In the genomic region with DNA sequence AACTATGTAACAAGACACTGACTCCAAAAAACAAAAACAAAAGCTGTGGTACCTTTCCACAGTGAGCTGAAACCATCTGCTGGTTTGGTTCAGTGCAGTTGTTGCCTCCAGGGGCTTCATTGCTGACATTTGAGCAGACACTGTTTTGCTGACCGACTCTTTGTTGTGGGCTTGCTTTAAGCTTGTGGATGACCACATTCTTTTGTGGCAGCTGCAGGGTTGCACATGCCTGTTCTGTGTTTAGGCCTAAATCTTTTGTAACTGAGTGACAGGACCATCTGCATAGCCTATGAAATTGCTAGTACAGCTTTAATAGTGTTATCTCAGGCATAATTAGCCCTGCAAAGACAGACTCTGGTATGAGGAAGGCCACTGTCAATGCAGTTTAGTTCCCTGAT, we compare ENCODE assay signal across 11 mouse cellular contexts. TPM values are rescaled to one million over a fixed set of nuclear protein-coding genes. Genes with fewer than 3 reads are reported as not detected.
DNase-seq lines count a peak whose midpoint lies in the region; ATAC-seq and TF ChIP-seq lines count a peak whose summit lies in the region.
"Had no signal": no experiment of that assay in that cellular context is flagged by ENCODE, and none has a peak within 500 bp of the region (broad histone marks: within the 10 kb centered on the region; RNA-seq: fewer than 3 reads in every experiment).

No protein-coding gene starts in this region.

- no peak overlapping the region for H3K4me2 ChIP-seq in heart, embryonic 15.5 days
- H3K4me2 ChIP-seq in heart, embryonic 12.5 days = no peak overlapping the region
- H3K4me2 ChIP-seq in neural tube, embryonic 13.5 days = no peak overlapping the region
- H3K4me2 ChIP-seq in forebrain, embryonic 16.5 days (ENCODE audit: low read length) = no peak overlapping the region
- peak overlapping the region; percentile 70 for H3K4me2 ChIP-seq in myocyte (ENCODE audit: low read depth)
- H3K4me2 ChIP-seq: stomach, embryonic 15.5 days had no signal

- peak; percentile 23; the same call in 1 of the 2 replicates for ATAC-seq in heart, embryonic 15.5 days (replicated peaks; ENCODE audit: insufficient number of reproducible peaks, insufficient read depth, low FRiP score, low read depth)
- ATAC-seq in heart, embryonic 12.5 days (ENCODE audit: insufficient number of reproducible peaks, low FRiP score) = no peak
- 0 out of 2 replicates have a peak, but pooled peaks have one; percentile 32 for ATAC-seq in neural tube, embryonic 13.5 days (ENCODE audit: low read depth)
- ATAC-seq in forebrain, embryonic 16.5 days = peak; percentile 72

- H3K9ac ChIP-seq in heart, embryonic 15.5 days = no peak overlapping the region
- no peak overlapping the region for H3K9ac ChIP-seq in heart, embryonic 12.5 days
- no peak overlapping the region for H3K9ac ChIP-seq in neural tube, embryonic 13.5 days
- H3K9ac ChIP-seq in forebrain, embryonic 16.5 days (replicated peaks; ENCODE audit: low read depth, low read length) = no peak overlapping the region
- H3K9ac ChIP-seq: liver, embryonic 14.5 days; stomach, embryonic 15.5 days had no signal

- no peaks in the 10 kb centered on the region for H3K27me3 ChIP-seq in heart, embryonic 15.5 days
- H3K27me3 ChIP-seq in heart, embryonic 12.5 days (replicated peaks) = no peaks in the 10 kb centered on the region
- H3K27me3 ChIP-seq in neural tube, embryonic 13.5 days = no peaks in the 10 kb centered on the region
- no peaks in the 10 kb centered on the region for H3K27me3 ChIP-seq in forebrain, embryonic 16.5 days (replicated peaks; ENCODE audit: control insufficient read depth, insufficient read depth, low read length)
- H3K27me3 ChIP-seq in myocyte (ENCODE audit: control insufficient read depth, insufficient read depth, insufficient read length) = no peaks in the 10 kb centered on the region
- H3K27me3 ChIP-seq: stomach, embryonic 15.5 days had no signal

- no peak for TF ChIP-seq POLR2A in myocyte (IDR thresholded peaks at IDR 0.05; ENCODE audit: insufficient read length, low read depth)

- 34% methylated on average over 1 of the region's 1 CpGs for whole genome bisulfite sequencing in heart, embryonic 15.5 days
- 48% methylated on average over 1 of the region's 1 CpGs for WGBS in heart, embryonic 12.5 days
- WGBS in neural tube, embryonic 13.5 days = 56% methylated on average over 1 of the region's 1 CpGs
- 32% methylated on average over 1 of the region's 1 CpGs for WGBS in forebrain, embryonic 16.5 days

- H3K4me1 ChIP-seq in heart, embryonic 15.5 days (replicated peaks) = peaks cover 15% of the 10 kb centered on the region
- H3K4me1 ChIP-seq in heart, embryonic 12.5 days (replicated peaks) = peaks cover 16% of the 10 kb centered on the region; the same call in 1 of the 2 replicates
- no peaks in the 10 kb centered on the region for H3K4me1 ChIP-seq in neural tube, embryonic 13.5 days (replicated peaks)
- peaks cover 15% of the 10 kb centered on the region for H3K4me1 ChIP-seq in forebrain, embryonic 16.5 days (replicated peaks; ENCODE audit: control insufficient read depth, insufficient read depth, low read length)
- H3K4me1 ChIP-seq: stomach, embryonic 15.5 days had no signal

- 0 out of 2 replicates have a peak overlapping the region, but pooled peaks have one; percentile 7 for H3K27ac ChIP-seq in heart, embryonic 15.5 days
- H3K27ac ChIP-seq in heart, embryonic 12.5 days (ENCODE audit: poor library complexity, severe bottlenecking) = no peak overlapping the region
- H3K27ac ChIP-seq in neural tube, embryonic 13.5 days (replicated peaks) = no peak overlapping the region
- H3K27ac ChIP-seq in forebrain, embryonic 16.5 days (ENCODE audit: low read length) = peak overlapping the region; percentile 34
- H3K27ac ChIP-seq: liver, embryonic 14.5 days had no signal

- DNase-seq in neural tube, embryonic 10.5 days (ENCODE audit: extremely low spot score, low spot score) = no peak
- no peak for DNase-seq in urinary bladder, postnatal 36 days (ENCODE audit: low spot score in 2 of 2)
- no peak for DNase-seq in left cerebral cortex, postnatal 36 days (ENCODE audit: low spot score in 2 of 2)
- DNase-seq: cerebellum, adult 11-12 months had no signal

- intact Hi-C loops in left cerebral cortex, postnatal 36 days (cut with DNase I) = no loop called here

- H3ac ChIP-seq in myocyte (ENCODE audit: control insufficient read depth, insufficient read length) = no peak overlapping the region

- H3K36me3 ChIP-seq in heart, embryonic 15.5 days = peaks cover 14% of the 10 kb centered on the region
- H3K36me3 ChIP-seq in heart, embryonic 12.5 days = peaks cover 31% of the 10 kb centered on the region
- 0 out of 2 replicates have a peak, but pooled peaks cover 3% of the 10 kb centered on the region for H3K36me3 ChIP-seq in neural tube, embryonic 13.5 days
- H3K36me3 ChIP-seq in forebrain, embryonic 16.5 days (ENCODE audit: control insufficient read depth, insufficient read depth) = no peaks in the 10 kb centered on the region
- peaks cover 9% of the 10 kb centered on the region for H3K36me3 ChIP-seq in myocyte (ENCODE audit: control insufficient read depth, insufficient read depth)

- no peak overlapping the region for H3K4me3 ChIP-seq in heart, embryonic 15.5 days
- H3K4me3 ChIP-seq in heart, embryonic 12.5 days = no peak overlapping the region
- no peak overlapping the region for H3K4me3 ChIP-seq in neural tube, embryonic 13.5 days
- H3K4me3 ChIP-seq in forebrain, embryonic 16.5 days (replicated peaks; ENCODE audit: low read length) = no peak overlapping the region
- H3K4me3 ChIP-seq in myocyte = no peak overlapping the region
- H3K4me3 ChIP-seq: stomach, embryonic 15.5 days had no signal

- H3K79me2 ChIP-seq in myocyte (ENCODE audit: control insufficient read depth, insufficient read depth) = peaks cover 8% of the 10 kb centered on the region

- H3K9me3 ChIP-seq in heart, embryonic 15.5 days (replicated peaks) = no peaks in the 10 kb centered on the region
- no peaks in the 10 kb centered on the region for H3K9me3 ChIP-seq in heart, embryonic 12.5 days (replicated peaks)
- no peaks in the 10 kb centered on the region for H3K9me3 ChIP-seq in neural tube, embryonic 13.5 days
- no peaks in the 10 kb centered on the region for H3K9me3 ChIP-seq in forebrain, embryonic 16.5 days (ENCODE audit: control insufficient read depth, low read length)
- H3K9me3 ChIP-seq: stomach, embryonic 15.5 days had no signal

TF ChIP-seq in myocyte, 11 proteins besides CTCF, POLR2A, EP300 and RAD21:
- TF ChIP-seq TCF12 (IDR thresholded peaks at IDR 0.05; ENCODE audit: insufficient read depth, poor library complexity, severe bottlenecking) (peak; percentile 99), CEBPB (IDR thresholded peaks at IDR 0.05; ENCODE audit: insufficient read depth, poor library complexity, severe bottlenecking) (peak; percentile 78), USF1 (IDR thresholded peaks at IDR 0.05; ENCODE audit: low read depth) (no peak), E2F4 (IDR thresholded peaks at IDR 0.05; ENCODE audit: insufficient read depth) (no peak), MYOD1 (IDR thresholded peaks at IDR 0.05; ENCODE audit: control insufficient read depth in 1 of 3, insufficient read length in 2 of 3, low read depth in 2 of 3) (peak; percentile 97 to 99 (median 97)), MAX (IDR thresholded peaks at IDR 0.05; ENCODE audit: low read depth) (no peak), SRF (IDR thresholded peaks at IDR 0.05; ENCODE audit: control insufficient read depth, insufficient read length, low read depth) (no peak), MYOG (IDR thresholded peaks at IDR 0.05; ENCODE audit: control insufficient read depth in 1 of 3, insufficient read depth in 1 of 3, insufficient read length in 2 of 3, low read depth in 2 of 3) (peak; percentile 72 to 97 (median 96)), REST (IDR thresholded peaks at IDR 0.05; ENCODE audit: insufficient read depth, insufficient read length) (no peak), TCF3 (IDR thresholded peaks at IDR 0.05; ENCODE audit: insufficient read length, low read depth) (peak; percentile 78), POLR2AphosphoS2 (IDR thresholded peaks at IDR 0.05; ENCODE audit: insufficient read length, low read depth) (no peak)
TF ChIP-seq in myocyte: peak in this region for 5.

RNA-seq across cellular contexts. Expression of a gene that starts 20.8 kb away (rescaled TPM):
- polyA plus RNA-seq in heart, embryonic 15.5 days (2015; fragmentation: Nextera tagmentation; extraction: Ambion mirVana) = 84.6 and 88.9 TPM in 2 replicates
- 119 and 125 TPM in 2 replicates for polyA plus RNA-seq in heart, embryonic 12.5 days (2016; fragmentation: Nextera tagmentation; extraction: Ambion mirVana)
- polyA plus RNA-seq in neural tube, embryonic 13.5 days (2015; fragmentation: Nextera tagmentation; extraction: Ambion mirVana) = 30.4 and 32.2 TPM in 2 replicates
- polyA plus RNA-seq in forebrain, embryonic 16.5 days (2015; fragmentation: Nextera tagmentation; extraction: Ambion mirVana) = 23.0 and 31.0 TPM in 2 replicates
- polyA plus RNA-seq in myocyte (2012; fragmentation: generic; extraction: Trizol) = 60.9 TPM
- total RNA-seq in left cerebral cortex, postnatal 36 days (2021) = 10 to 100 TPM; 11.1 to 11.2 TPM

RNA-seq across cellular contexts. Expression of a gene that starts 52.2 kb away (rescaled TPM):
- polyA plus RNA-seq in heart, embryonic 15.5 days (2015; fragmentation: Nextera tagmentation; extraction: Ambion mirVana) = 25.5 and 28.0 TPM in 2 replicates
- 26.0 and 28.2 TPM in 2 replicates for polyA plus RNA-seq in heart, embryonic 12.5 days (2016; fragmentation: Nextera tagmentation; extraction: Ambion mirVana)
- polyA plus RNA-seq in neural tube, embryonic 13.5 days (2015; fragmentation: Nextera tagmentation; extraction: Ambion mirVana) = 38.6 and 44.4 TPM in 2 replicates
- polyA plus RNA-seq in forebrain, embryonic 16.5 days (2015; fragmentation: Nextera tagmentation; extraction: Ambion mirVana) = 56.8 and 57.8 TPM in 2 replicates
- polyA plus RNA-seq in myocyte (2012; fragmentation: generic; extraction: Trizol) = 6.3 TPM
- total RNA-seq in left cerebral cortex, postnatal 36 days (2021) = 10 to 100 TPM; 32.2 to 34.9 TPM

Comparison
In these comparisons a context has a peak if more than half of its experiments do, and no peak if none do; other contexts are left out.
1. H3K27ac ChIP-seq: peak in heart, embryonic 15.5 days (single experiment) and forebrain, embryonic 16.5 days (single experiment); none in heart, embryonic 12.5 days (single experiment) and neural tube, embryonic 13.5 days (single experiment).